Mouse (Mus musculus) brain, embryonic 14.5 days (tissue): ENCODE measurements around the gene Tacc2.

ENCODE experiments used
- CTCF ChIP-seq: fragments of 200-500 bp; IDR thresholded peaks from 2 replicates; pipeline ENCODE4 v1.5.1; 2012; ENCODE audit warnings: inconsistent platforms, mild to moderate bottlenecking, moderate library complexity, borderline replicate concordance; ENCODE audit not compliant: insufficient read depth, insufficient read length; ENCODE audit errors: extremely low read depth
- POLR2A ChIP-seq: fragments of 200-500 bp; IDR thresholded peaks from 2 replicates; pipeline ENCODE4 v1.6.1; 2012; ENCODE audit warnings: mild to moderate bottlenecking, inconsistent platforms, borderline replicate concordance; ENCODE audit not compliant: poor library complexity, insufficient read depth, insufficient read length, severe bottlenecking; ENCODE audit errors: extremely low read depth

DNA sequence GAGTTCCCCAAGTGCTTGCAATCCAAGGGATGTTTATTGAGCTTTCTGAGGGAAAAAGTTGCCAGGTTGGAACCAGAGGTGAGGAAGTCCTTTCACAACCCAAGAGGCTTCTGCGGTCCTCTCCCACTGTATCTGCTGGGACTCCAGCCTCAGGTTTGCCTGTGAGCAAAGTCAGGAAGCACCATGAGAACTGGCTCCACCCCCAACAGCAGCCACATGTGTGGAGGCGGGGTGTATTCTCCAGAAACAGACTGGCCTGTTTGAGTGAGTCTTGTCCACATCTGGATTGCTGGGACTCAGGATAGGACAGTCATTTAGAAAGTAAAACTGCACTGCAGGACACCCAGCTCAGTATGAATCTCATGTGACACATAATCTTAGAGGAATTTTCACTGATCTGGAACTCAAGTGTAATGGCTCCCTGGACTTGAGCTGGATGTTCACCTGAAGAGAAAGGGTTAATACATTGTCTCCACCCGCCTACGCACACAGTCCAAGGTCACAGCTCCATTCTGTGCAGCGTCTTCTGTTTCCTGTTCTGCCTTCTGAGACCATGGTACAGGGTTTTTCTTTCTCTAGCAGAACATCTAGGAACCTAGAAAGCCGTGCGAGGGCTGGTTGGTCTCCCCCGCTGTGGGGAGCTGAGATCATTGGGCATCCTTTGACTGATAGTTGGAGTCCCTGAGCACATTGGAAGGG is 149.6 kb downstream of the Tacc2 start:
- TF ChIP-seq CTCF: no peak
- TF ChIP-seq POLR2A: no peak
